Mouse (Mus musculus): Measurements from ENCODE around the gene Thsd4. TPM values are rescaled to one million over a fixed set of nuclear protein-coding genes. Genes with fewer than 3 reads are reported as not detected.
A peak's percentile ranks its signal among the peaks of the same experiment; 100 is the strongest.

Gene Thsd4
- polyA plus RNA-seq, 1 experiment = 1.9 TPM

GRCm38 (mm10) chr9:60092428-60092827, 429.4 kb downstream of the Thsd4 start:
- Histone ChIP-seq H3K27me3 (ENCODE audit: control insufficient read depth, insufficient read depth, low read length, poor library complexity, severe bottlenecking) (no peaks in the 10 kb centered on the region), H3K9ac (ENCODE audit: low read depth, poor library complexity, severe bottlenecking) (no peak overlapping the region), H3K27ac (ENCODE audit: insufficient read depth, low read length) (no peak overlapping the region), H3K4me1 (ENCODE audit: control insufficient read depth, insufficient read depth, low read length) (no peaks in the 10 kb centered on the region), H3K36me3 (ENCODE audit: control insufficient read depth, insufficient read depth, low read length, poor library complexity, severe bottlenecking) (no peaks in the 10 kb centered on the region), H3K9me3 (replicated peaks; ENCODE audit: control insufficient read depth, insufficient read depth, low read length, poor library complexity, severe bottlenecking) (no peaks in the 10 kb centered on the region), H3K4me3 (ENCODE audit: low read depth, low read length) (no peak overlapping the region)
- TF ChIP-seq CTCF (IDR thresholded peaks at IDR 0.05; ENCODE audit: low read depth, low read length) (no peak), POLR2A (IDR thresholded peaks at IDR 0.05; ENCODE audit: insufficient read depth, low read length) (no peak), EP300 (IDR thresholded peaks at IDR 0.05; ENCODE audit: insufficient read depth, low read depth, low read length) (no peak)

GRCm38 (mm10) chr9:60089441-60089840, 432.4 kb downstream of the Thsd4 start:
- Histone ChIP-seq H3K9me3 (replicated peaks; ENCODE audit: control insufficient read depth, insufficient read depth, low read length, poor library complexity, severe bottlenecking) (no peaks in the 10 kb centered on the region), H3K36me3 (ENCODE audit: control insufficient read depth, insufficient read depth, low read length, poor library complexity, severe bottlenecking) (no peaks in the 10 kb centered on the region), H3K4me1 (ENCODE audit: control insufficient read depth, insufficient read depth, low read length) (no peaks in the 10 kb centered on the region), H3K27ac (ENCODE audit: insufficient read depth, low read length) (no peak overlapping the region), H3K4me3 (ENCODE audit: low read depth, low read length) (no peak overlapping the region), H3K9ac (ENCODE audit: low read depth, poor library complexity, severe bottlenecking) (no peak overlapping the region), H3K27me3 (ENCODE audit: control insufficient read depth, insufficient read depth, low read length, poor library complexity, severe bottlenecking) (no peaks in the 10 kb centered on the region)
- TF ChIP-seq EP300 (IDR thresholded peaks at IDR 0.05; ENCODE audit: insufficient read depth, low read depth, low read length) (no peak), CTCF (IDR thresholded peaks at IDR 0.05; ENCODE audit: low read depth, low read length) (no peak), POLR2A (IDR thresholded peaks at IDR 0.05; ENCODE audit: insufficient read depth, low read length) (no peak)

GRCm38 (mm10) chr9:60088101-60088500, 433.7 kb downstream of the Thsd4 start:
- no peak overlapping the region for H3K27ac ChIP-seq (ENCODE audit: insufficient read depth, low read length)
- no peaks in the 10 kb centered on the region for H3K4me1 ChIP-seq (ENCODE audit: control insufficient read depth, insufficient read depth, low read length)
- H3K36me3 ChIP-seq (ENCODE audit: control insufficient read depth, insufficient read depth, low read length, poor library complexity, severe bottlenecking) = no peaks in the 10 kb centered on the region
- H3K27me3 ChIP-seq (ENCODE audit: control insufficient read depth, insufficient read depth, low read length, poor library complexity, severe bottlenecking) = no peaks in the 10 kb centered on the region
- H3K4me3 ChIP-seq (ENCODE audit: low read depth, low read length) = no peak overlapping the region
- H3K9ac ChIP-seq (ENCODE audit: low read depth, poor library complexity, severe bottlenecking) = no peak overlapping the region
- TF ChIP-seq EP300 (IDR thresholded peaks at IDR 0.05; ENCODE audit: insufficient read depth, low read depth, low read length) (no peak), CTCF (IDR thresholded peaks at IDR 0.05; ENCODE audit: low read depth, low read length) (peak; percentile 81)
- no peaks in the 10 kb centered on the region for H3K9me3 ChIP-seq (replicated peaks; ENCODE audit: control insufficient read depth, insufficient read depth, low read length, poor library complexity, severe bottlenecking)

GRCm38 (mm10) chr9:60082107-60082581, 439.7 kb downstream of the Thsd4 start:
- no peaks in the 10 kb centered on the region for H3K4me1 ChIP-seq (ENCODE audit: control insufficient read depth, insufficient read depth, low read length)
- no peaks in the 10 kb centered on the region for H3K36me3 ChIP-seq (ENCODE audit: control insufficient read depth, insufficient read depth, low read length, poor library complexity, severe bottlenecking)
- H3K9me3 ChIP-seq (replicated peaks; ENCODE audit: control insufficient read depth, insufficient read depth, low read length, poor library complexity, severe bottlenecking) = no peaks in the 10 kb centered on the region
- no peak overlapping the region for H3K27ac ChIP-seq (ENCODE audit: insufficient read depth, low read length)
- TF ChIP-seq CTCF (IDR thresholded peaks at IDR 0.05; ENCODE audit: low read depth, low read length) (no peak), POLR2A (IDR thresholded peaks at IDR 0.05; ENCODE audit: insufficient read depth, low read length) (no peak), EP300 (IDR thresholded peaks at IDR 0.05; ENCODE audit: insufficient read depth, low read depth, low read length) (no peak)
- H3K27me3 ChIP-seq (ENCODE audit: control insufficient read depth, insufficient read depth, low read length, poor library complexity, severe bottlenecking) = no peaks in the 10 kb centered on the region
- H3K9ac ChIP-seq (ENCODE audit: low read depth, poor library complexity, severe bottlenecking) = no peak overlapping the region
- H3K4me3 ChIP-seq (ENCODE audit: low read depth, low read length) = no peak overlapping the region

- Histone ChIP-seq H3K36me3 (ENCODE audit: control insufficient read depth, insufficient read depth, low read length, poor library complexity, severe bottlenecking) (no peaks in the 10 kb centered on the region), H3K4me3 (ENCODE audit: low read depth, low read length) (no peak overlapping the region), H3K4me1 (ENCODE audit: control insufficient read depth, insufficient read depth, low read length) (no peaks in the 10 kb centered on the region), H3K9ac (ENCODE audit: low read depth, poor library complexity, severe bottlenecking) (no peak overlapping the region), H3K27me3 (ENCODE audit: control insufficient read depth, insufficient read depth, low read length, poor library complexity, severe bottlenecking) (no peaks in the 10 kb centered on the region), H3K27ac (ENCODE audit: insufficient read depth, low read length) (no peak overlapping the region), H3K9me3 (replicated peaks; ENCODE audit: control insufficient read depth, insufficient read depth, low read length, poor library complexity, severe bottlenecking) (no peaks in the 10 kb centered on the region)
- TF ChIP-seq EP300 (IDR thresholded peaks at IDR 0.05; ENCODE audit: insufficient read depth, low read depth, low read length) (no peak), POLR2A (IDR thresholded peaks at IDR 0.05; ENCODE audit: insufficient read depth, low read length) (no peak), CTCF (IDR thresholded peaks at IDR 0.05; ENCODE audit: low read depth, low read length) (no peak)
Measured at GRCm38 (mm10) chr9:60077761-60078160, 444.1 kb downstream of the Thsd4 start.

GRCm38 (mm10) chr9:60076396-60076795, 445.4 kb downstream of the Thsd4 start:
- Histone ChIP-seq H3K9ac (ENCODE audit: low read depth, poor library complexity, severe bottlenecking) (no peak overlapping the region), H3K36me3 (ENCODE audit: control insufficient read depth, insufficient read depth, low read length, poor library complexity, severe bottlenecking) (no peaks in the 10 kb centered on the region), H3K9me3 (replicated peaks; ENCODE audit: control insufficient read depth, insufficient read depth, low read length, poor library complexity, severe bottlenecking) (no peaks in the 10 kb centered on the region), H3K27ac (ENCODE audit: insufficient read depth, low read length) (no peak overlapping the region), H3K4me1 (ENCODE audit: control insufficient read depth, insufficient read depth, low read length) (no peaks in the 10 kb centered on the region), H3K4me3 (ENCODE audit: low read depth, low read length) (no peak overlapping the region), H3K27me3 (ENCODE audit: control insufficient read depth, insufficient read depth, low read length, poor library complexity, severe bottlenecking) (no peaks in the 10 kb centered on the region)
- TF ChIP-seq POLR2A (IDR thresholded peaks at IDR 0.05; ENCODE audit: insufficient read depth, low read length) (no peak), CTCF (IDR thresholded peaks at IDR 0.05; ENCODE audit: low read depth, low read length) (no peak), EP300 (IDR thresholded peaks at IDR 0.05; ENCODE audit: insufficient read depth, low read depth, low read length) (no peak)
